Mouse (Mus musculus) kidney, adult 2 months (tissue): ENCODE measurements around the gene Hoxb3.

Source experiments
- CTCF ChIP-seq: fragments of 200-500 bp; conservative IDR thresholded peaks from 2 replicates; pipeline ENCODE4 v1.5.1; 2011; ENCODE audit warnings: low read depth, mild to moderate bottlenecking, control low read depth, low read length, moderate library complexity, mixed read lengths; ENCODE audit not compliant: insufficient read depth, insufficient read length
- POLR2A ChIP-seq: fragments of 200-500 bp; IDR thresholded peaks from one replicate; pipeline ENCODE4 v1.6.1; 2011; ENCODE audit warnings: low read depth, low read length, control low read depth

GRCm38 (mm10) chr11:96321846-96322245 lies 1.3 kb upstream of the Hoxb3 start:
- TF ChIP-seq CTCF (no peak), POLR2A (no peak)
